Mouse (Mus musculus): ENCODE measurements around the gene Uggt2.

DNA sequence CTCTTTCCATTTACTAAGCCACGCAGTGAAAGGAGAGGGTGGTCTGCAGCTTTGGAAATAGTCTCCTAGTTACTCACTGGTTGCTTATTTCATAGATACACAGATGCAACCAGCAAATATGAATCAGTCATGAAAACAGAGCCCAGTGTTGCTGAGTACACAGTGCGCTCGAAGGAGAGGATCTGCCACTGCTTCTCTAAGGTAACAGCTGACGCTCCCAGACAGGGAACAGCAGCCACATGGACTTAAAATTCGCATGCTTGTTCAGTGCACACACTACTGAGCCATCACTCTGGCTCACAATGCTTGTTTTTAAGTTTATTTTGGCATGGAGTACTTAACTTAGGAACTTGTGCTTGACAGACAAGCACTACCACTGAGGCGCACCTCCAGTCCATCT lies 127.0 kb downstream of the Uggt2 start:
- TF ChIP-seq CTCF (IDR thresholded peaks at IDR 0.05; ENCODE audit: control insufficient read depth, insufficient read depth, insufficient read length) (no peak), MYOG (IDR thresholded peaks at IDR 0.05; ENCODE audit: control insufficient read depth, extremely low read depth, insufficient read length) (no peak), MAX (IDR thresholded peaks at IDR 0.05) (no peak), CEBPB (IDR thresholded peaks at IDR 0.05; ENCODE audit: low read depth) (no peak), FOSL1 (IDR thresholded peaks at IDR 0.05; ENCODE audit: insufficient read depth, low read length, poor library complexity, severe bottlenecking) (no peak), MYOD1 (IDR thresholded peaks at IDR 0.05; ENCODE audit: control insufficient read depth, insufficient read length, low read depth) (no peak)
